Mouse (Mus musculus): Measurements from ENCODE around the gene Brd9.

DNA sequence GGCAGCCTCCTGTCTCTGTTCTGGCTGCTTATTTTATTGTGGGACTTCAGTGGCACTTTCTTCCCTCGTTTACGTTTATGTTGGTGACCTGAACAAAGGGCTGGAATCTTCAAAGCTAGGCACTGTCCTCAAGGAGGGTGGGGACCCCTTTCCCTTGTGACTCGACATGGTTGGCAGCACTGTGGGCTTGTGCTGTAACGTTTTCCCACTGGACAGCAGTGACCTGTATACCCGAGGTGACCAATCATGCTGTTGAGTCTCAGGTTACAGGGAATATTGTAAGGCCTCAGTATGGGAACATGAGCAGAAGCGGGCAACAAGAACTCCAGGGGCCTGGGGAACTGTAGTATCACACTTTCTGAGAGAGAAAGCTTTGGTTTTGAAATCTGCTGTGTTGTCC lies 17.1 kb downstream of the Brd9 start:
- TF ChIP-seq CTCF (IDR thresholded peaks at IDR 0.05; ENCODE audit: extremely low read depth, insufficient read depth, low read length) (no peak), POLR2A (IDR thresholded peaks at IDR 0.05; ENCODE audit: extremely low read depth, insufficient read depth, low read length) (no peak)
